Mouse (Mus musculus): ENCODE results near the gene Ly6g6c.

Ly6g6c gene

GRCm38 (mm10) chr17:35064951-35065947 is at the start of gene Ly6g6c:
Gene Ly6g6c, plus strand, starts transcription at chr17:35065388.
- peak; percentile 81 for DNase-seq (ENCODE audit: low spot score)

- no peak for DNase-seq (ENCODE audit: low spot score)
Observed at GRCm38 (mm10) chr17:35016376-35016775, 48.8 kb upstream of the Ly6g6c start, which contains the start of gene Vwa7. Gene Vwa7, plus strand, starts transcription at chr17:35016579.

- DNase-seq (ENCODE audit: low spot score) = no peak
Observed at GRCm38 (mm10) chr17:35016791-35017705, 48.1 kb upstream of the Ly6g6c start.

GRCm38 (mm10) chr17:35017706-35018030 is 47.5 kb upstream of the Ly6g6c start:
- no peak for DNase-seq (ENCODE audit: low spot score)

GRCm38 (mm10) chr17:35018171-35018570 is 47.0 kb upstream of the Ly6g6c start:
- no peak for DNase-seq (ENCODE audit: low spot score)

- DNase-seq (ENCODE audit: low spot score) = no peak
Observed at GRCm38 (mm10) chr17:35019894-35020293, 45.3 kb upstream of the Ly6g6c start.

- DNase-seq (ENCODE audit: low spot score) = no peak
Observed at GRCm38 (mm10) chr17:35020551-35020950, 44.6 kb upstream of the Ly6g6c start.

GRCm38 (mm10) chr17:35021163-35021808 is 43.9 kb upstream of the Ly6g6c start:
- DNase-seq (ENCODE audit: low spot score) = peak; percentile 87

- DNase-seq (ENCODE audit: low spot score) = no peak
Observed at GRCm38 (mm10) chr17:35021842-35022477, 43.2 kb upstream of the Ly6g6c start.

GRCm38 (mm10) chr17:35022541-35023060 is 42.6 kb upstream of the Ly6g6c start:
- no peak for DNase-seq (ENCODE audit: low spot score)

GRCm38 (mm10) chr17:35023221-35023620 is 42.0 kb upstream of the Ly6g6c start:
- no peak for DNase-seq (ENCODE audit: low spot score)

GRCm38 (mm10) chr17:35023756-35024155 is 41.4 kb upstream of the Ly6g6c start:
- no peak for DNase-seq (ENCODE audit: low spot score)

GRCm38 (mm10) chr17:35024261-35024660 is 40.9 kb upstream of the Ly6g6c start:
- DNase-seq (ENCODE audit: low spot score) = no peak

- DNase-seq (ENCODE audit: low spot score) = no peak
Observed at GRCm38 (mm10) chr17:35024691-35025488, 40.3 kb upstream of the Ly6g6c start.

GRCm38 (mm10) chr17:35026206-35026605 is 39.0 kb upstream of the Ly6g6c start:
- no peak for DNase-seq (ENCODE audit: low spot score)

GRCm38 (mm10) chr17:35027277-35028068 is 37.7 kb upstream of the Ly6g6c start, which contains the start of gene Sapcd1:
Gene Sapcd1, minus strand, starts transcription at chr17:35028016.
- DNase-seq (ENCODE audit: low spot score) = no peak

GRCm38 (mm10) chr17:35028315-35028714 is 36.9 kb upstream of the Ly6g6c start:
- DNase-seq (ENCODE audit: low spot score) = no peak

GRCm38 (mm10) chr17:35029691-35030532 is 35.3 kb upstream of the Ly6g6c start:
- peak; percentile 77 for DNase-seq (ENCODE audit: low spot score)

GRCm38 (mm10) chr17:35031272-35031671 is 33.9 kb upstream of the Ly6g6c start:
- no peak for DNase-seq (ENCODE audit: low spot score)

Data from embryo, embryonic 10 days (tissue).